Mouse (Mus musculus) forebrain, embryonic 10.5 days (tissue): ENCODE measurements around the gene Fgfr2. TPM values are rescaled to one million over a fixed set of nuclear protein-coding genes. Genes with fewer than 3 reads are reported as not detected.

Experiments
- DNase-seq: peaks from one replicate; pipeline ENCODE4 v3.0.0-alpha.2; 2017; ENCODE audit warnings: low spot score; ENCODE audit errors: extremely low spot score
- H3K27ac ChIP-seq: fragments of 300-500 bp; sonication (generic); 2 replicates; pipeline ENCODE4 v1.5.1; 2016; ENCODE audit warnings: mild to moderate bottlenecking
- H3K27me3 ChIP-seq: fragments of 300-500 bp; sonication (generic); 2 replicates; pipeline ENCODE4 v1.6.1; 2016; ENCODE audit warnings: mild to moderate bottlenecking; ENCODE audit not compliant: poor library complexity, severe bottlenecking
- H3K36me3 ChIP-seq: fragments of 300-500 bp; sonication (generic); replicated peaks from 2 replicates; pipeline ENCODE4 v1.6.1; 2016; ENCODE audit warnings: mild to moderate bottlenecking, moderate library complexity
- H3K4me1 ChIP-seq: fragments of 300-500 bp; sonication (generic); 2 replicates; pipeline ENCODE4 v1.6.1; 2016
- H3K4me3 ChIP-seq: fragments of 300-500 bp; sonication (generic); 2 replicates; pipeline ENCODE4 v1.5.1; 2016; ENCODE audit warnings: mild to moderate bottlenecking, moderate library complexity
- H3K9me3 ChIP-seq: fragments of 300-500 bp; sonication (generic); 2 replicates; pipeline ENCODE4 v1.6.1; 2016; ENCODE audit warnings: mild to moderate bottlenecking, moderate library complexity
- WGBS: fragments of 180-500 bp; shearing (Covaris S2); methylation state at CpG from one replicate; pipeline ENCODE4 v1.1.7; 2016; 5-methylcytosine and 5-hydroxymethylcytosine counted together
- polyA plus RNA-seq: library from polyadenylated mRNA; unstranded; fragments of >200 nt; fragmentation: Nextera tagmentation; extraction: Ambion mirVana; gene quantifications from 2 replicates; pipeline ENCODE4 v1.2.1, GENCODE M21; 2016

The Fgfr2 gene
- polyA plus RNA-seq, 1 experiment from 2014 or later, result 55.7 TPM

GRCm38 (mm10) chr7:130288248-130288647 is 2834.9 kb downstream of the Fgfr2 start:
- no peak overlapping the region for H3K4me3 ChIP-seq
- DNase-seq, result no peak
- H3K27ac ChIP-seq, result peak overlapping the region; percentile 33; the same call in 1 of the 2 replicates
- H3K36me3 ChIP-seq, result no peaks in the 10 kb centered on the region
- H3K9me3 ChIP-seq, result no peaks in the 10 kb centered on the region
- 74% methylated on average over 7 of the region's 7 CpGs for WGBS
- H3K27me3 ChIP-seq, result peaks cover 69% of the 10 kb centered on the region
- peaks cover 44% of the 10 kb centered on the region for H3K4me1 ChIP-seq

GRCm38 (mm10) chr7:130278738-130279705 is 2844.1 kb downstream of the Fgfr2 start:
- Histone ChIP-seq H3K4me1 (peaks cover 21% of the 10 kb centered on the region), H3K36me3 (no peaks in the 10 kb centered on the region), H3K27ac (peak overlapping the region; percentile 53; the same call in 1 of the 2 replicates), H3K27me3 (peaks cover 66% of the 10 kb centered on the region), H3K9me3 (no peaks in the 10 kb centered on the region), H3K4me3 (no peak overlapping the region)
- WGBS, result 72% methylated on average over 19 of the region's 19 CpGs
- DNase-seq, result no peak

- Histone ChIP-seq H3K36me3 (no peaks in the 10 kb centered on the region), H3K27ac (peak overlapping the region; percentile 53; the same call in 1 of the 2 replicates), H3K4me1 (peaks cover 26% of the 10 kb centered on the region), H3K9me3 (no peaks in the 10 kb centered on the region), H3K4me3 (no peak overlapping the region), H3K27me3 (peaks cover 75% of the 10 kb centered on the region)
- DNase-seq, result no peak
- WGBS, result 79% methylated on average over 11 of the region's 11 CpGs
These were observed 2845.0 kb downstream of the Fgfr2 start for GRCm38 (mm10) chr7:130278000-130278737.

- Histone ChIP-seq H3K36me3 (no peaks in the 10 kb centered on the region), H3K4me1 (peaks cover 57% of the 10 kb centered on the region), H3K4me3 (no peak overlapping the region), H3K9me3 (no peaks in the 10 kb centered on the region), H3K27me3 (peaks cover 94% of the 10 kb centered on the region), H3K27ac (no peak overlapping the region; the same call in 1 of the 2 replicates)
- peak; percentile 81 for DNase-seq
- WGBS, result 15% methylated on average over 16 of the region's 16 CpGs
These were observed 2849.9 kb downstream of the Fgfr2 start for GRCm38 (mm10) chr7:130273265-130273664.

DNA sequence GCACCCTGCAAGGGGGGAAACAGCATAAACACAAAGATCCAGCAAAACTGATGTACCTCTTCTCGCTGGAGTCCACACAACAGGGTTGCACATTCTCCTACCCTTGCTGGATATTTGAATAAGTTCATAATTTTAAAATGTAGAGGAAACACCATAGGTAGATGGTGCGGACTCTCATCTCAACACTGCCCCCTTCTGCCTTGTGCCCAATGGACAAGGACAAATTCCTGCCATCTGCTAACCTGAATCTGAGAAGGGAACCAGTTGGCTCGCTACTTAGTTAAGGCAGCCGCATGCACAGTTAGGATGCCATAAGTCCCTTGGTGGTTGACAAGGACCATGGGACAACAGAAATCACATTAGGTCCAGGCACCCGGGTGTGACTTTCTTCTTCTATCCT is 2852.3 kb downstream of the Fgfr2 start:
- peaks cover 75% of the 10 kb centered on the region for H3K4me1 ChIP-seq
- no peaks in the 10 kb centered on the region for H3K9me3 ChIP-seq
- peaks cover 93% of the 10 kb centered on the region for H3K27me3 ChIP-seq
- no peak for DNase-seq
- H3K27ac ChIP-seq, result peak overlapping the region; percentile 79; the same call in 1 of the 2 replicates
- no peaks in the 10 kb centered on the region for H3K36me3 ChIP-seq
- no peak overlapping the region for H3K4me3 ChIP-seq
- 93% methylated on average over 5 of the region's 5 CpGs for WGBS

- Histone ChIP-seq H3K4me3 (peak overlapping the region; percentile 20; the same call in 1 of the 2 replicates), H3K27me3 (peaks cover 91% of the 10 kb centered on the region), H3K27ac (peak overlapping the region; percentile 79), H3K4me1 (peaks cover 90% of the 10 kb centered on the region), H3K9me3 (no peaks in the 10 kb centered on the region), H3K36me3 (no peaks in the 10 kb centered on the region)
- DNase-seq, result peak; percentile 75
- WGBS, result 27% methylated on average over 16 of the region's 16 CpGs
These were observed 2853.9 kb downstream of the Fgfr2 start for GRCm38 (mm10) chr7:130269124-130269867.

GRCm38 (mm10) chr7:130267099-130267498 is 2856.1 kb downstream of the Fgfr2 start:
- WGBS, result 30% methylated on average over 5 of the region's 5 CpGs
- Histone ChIP-seq H3K9me3 (no peaks in the 10 kb centered on the region), H3K4me1 (peaks cover 97% of the 10 kb centered on the region), H3K36me3 (no peaks in the 10 kb centered on the region), H3K27ac (0 out of 2 replicates have a peak overlapping the region, but pooled peaks have one; percentile 94), H3K4me3 (peak overlapping the region; percentile 95; the same call in 1 of the 2 replicates), H3K27me3 (peaks cover 91% of the 10 kb centered on the region)
- DNase-seq, result peak; percentile 57

DNA sequence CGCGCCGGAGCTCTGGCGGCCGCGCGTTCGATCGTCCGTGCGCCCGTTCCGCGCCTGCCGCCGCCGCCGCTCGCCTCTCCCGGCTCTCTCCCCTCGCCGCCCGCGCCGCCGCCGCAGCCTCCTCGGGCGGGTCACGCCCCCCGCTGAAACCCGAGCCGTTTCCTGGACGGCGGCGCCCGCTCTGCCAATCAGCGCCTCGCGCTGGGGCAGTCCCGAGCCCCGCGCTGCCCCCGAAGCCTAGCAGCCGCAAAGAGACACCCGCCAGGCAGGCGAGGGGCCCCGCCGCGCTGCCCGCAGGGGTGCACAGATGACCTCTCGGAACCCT is 2857.0 kb downstream of the Fgfr2 start:
- WGBS, result 1% methylated on average over 51 of the region's 52 CpGs
- H3K4me1 ChIP-seq, result peaks cover 99% of the 10 kb centered on the region

DNA sequence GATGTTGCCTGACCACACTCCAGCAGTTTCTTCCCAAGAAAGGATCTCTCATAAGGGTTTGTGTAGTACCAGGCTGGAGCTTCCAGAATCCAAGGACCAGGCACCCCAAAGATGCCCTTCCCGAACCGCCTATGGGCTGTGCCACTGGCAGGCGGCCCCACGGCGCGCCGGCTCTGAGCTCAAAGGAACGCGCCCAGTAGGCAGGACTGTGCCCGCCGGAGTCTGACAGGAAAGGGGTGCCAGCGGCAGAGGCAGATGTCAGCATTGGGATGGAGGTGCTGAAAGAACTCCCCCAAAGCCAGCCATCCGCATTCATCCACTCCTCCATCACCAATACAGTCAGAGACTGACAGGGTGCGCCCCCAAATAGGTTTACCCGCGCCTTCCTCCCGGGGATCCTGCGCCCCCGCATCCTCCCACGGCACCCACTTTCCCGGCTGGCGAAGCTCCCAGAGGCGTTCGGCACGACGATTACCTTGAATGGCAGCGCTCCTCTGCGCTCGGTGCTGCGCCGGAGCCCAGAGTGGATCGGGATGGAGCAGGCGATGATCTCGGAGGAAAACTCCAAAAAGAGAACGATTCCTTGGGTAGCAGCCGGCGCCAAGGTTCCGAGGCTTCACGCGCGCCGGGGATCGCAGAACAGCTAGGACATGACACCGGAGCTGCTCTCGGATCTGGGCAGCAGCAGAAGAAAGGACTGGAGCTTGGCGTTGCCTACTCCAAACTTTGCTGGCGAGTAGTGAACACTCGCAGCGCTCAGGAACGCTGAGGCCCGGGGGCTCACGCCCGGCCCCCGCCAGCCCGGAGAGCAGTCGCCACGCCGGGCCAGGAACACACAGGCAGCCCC is 2857.6 kb downstream of the Fgfr2 start:
- Histone ChIP-seq H3K4me1 (peaks cover 100% of the 10 kb centered on the region), H3K36me3 (peaks cover 14% of the 10 kb centered on the region), H3K27me3 (peaks cover 91% of the 10 kb centered on the region), H3K4me3 (peak overlapping the region; percentile 95), H3K27ac (peak overlapping the region; percentile 94), H3K9me3 (no peaks in the 10 kb centered on the region)
- under 1% methylated on average over 58 of the region's 58 CpGs for WGBS
- peak; percentile 72 for DNase-seq

More for the DNA sequence above, 2857.0 kb downstream of the Fgfr2 start:
- Histone ChIP-seq H3K27ac (peak overlapping the region; percentile 94), H3K4me3 (peak overlapping the region; percentile 95), H3K36me3 (peaks cover 8% of the 10 kb centered on the region), H3K9me3 (no peaks in the 10 kb centered on the region), H3K27me3 (peaks cover 91% of the 10 kb centered on the region)
- peak; percentile 83 for DNase-seq

DNA sequence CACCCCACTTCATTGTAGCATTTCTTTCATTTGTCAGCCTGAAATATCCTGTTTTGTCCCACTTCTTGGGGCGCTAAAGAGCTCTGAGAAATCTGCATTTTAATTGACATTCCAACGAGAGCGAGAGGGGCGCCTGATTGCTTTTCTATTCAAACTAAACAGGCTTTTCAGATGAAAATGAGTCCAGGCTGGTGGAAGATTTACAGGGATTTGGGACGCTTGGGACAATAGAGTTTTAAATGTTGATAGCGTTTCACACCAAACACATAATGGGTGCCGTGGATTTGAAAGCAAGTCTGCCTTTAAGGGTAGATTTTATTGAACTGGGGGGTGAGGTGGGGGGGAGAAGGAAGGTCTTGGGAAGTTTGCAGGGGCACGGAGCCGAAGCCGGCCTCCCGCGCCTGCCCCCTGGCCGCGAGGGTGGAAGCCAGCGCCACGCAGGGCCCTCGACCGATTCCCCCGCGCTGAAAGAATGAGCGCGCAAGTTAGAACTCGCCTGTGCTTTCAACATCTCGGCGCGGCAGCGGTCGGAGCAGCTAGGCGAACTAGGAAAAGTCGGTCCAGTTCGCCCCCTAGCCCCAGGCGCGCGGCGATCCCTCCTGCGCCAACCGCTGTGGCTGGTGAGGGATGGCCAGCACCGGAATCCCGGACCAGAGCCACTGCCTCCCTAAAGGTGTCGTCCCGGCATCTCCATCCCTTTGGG is 2858.4 kb downstream of the Fgfr2 start:
- Histone ChIP-seq H3K9me3 (no peaks in the 10 kb centered on the region), H3K27ac (peak overlapping the region; percentile 94), H3K4me3 (peak overlapping the region; percentile 95), H3K4me1 (peaks cover 100% of the 10 kb centered on the region), H3K36me3 (peaks cover 19% of the 10 kb centered on the region), H3K27me3 (peaks cover 91% of the 10 kb centered on the region)
- peak; percentile 73 for DNase-seq
- WGBS, result under 1% methylated on average over 41 of the region's 41 CpGs

DNA sequence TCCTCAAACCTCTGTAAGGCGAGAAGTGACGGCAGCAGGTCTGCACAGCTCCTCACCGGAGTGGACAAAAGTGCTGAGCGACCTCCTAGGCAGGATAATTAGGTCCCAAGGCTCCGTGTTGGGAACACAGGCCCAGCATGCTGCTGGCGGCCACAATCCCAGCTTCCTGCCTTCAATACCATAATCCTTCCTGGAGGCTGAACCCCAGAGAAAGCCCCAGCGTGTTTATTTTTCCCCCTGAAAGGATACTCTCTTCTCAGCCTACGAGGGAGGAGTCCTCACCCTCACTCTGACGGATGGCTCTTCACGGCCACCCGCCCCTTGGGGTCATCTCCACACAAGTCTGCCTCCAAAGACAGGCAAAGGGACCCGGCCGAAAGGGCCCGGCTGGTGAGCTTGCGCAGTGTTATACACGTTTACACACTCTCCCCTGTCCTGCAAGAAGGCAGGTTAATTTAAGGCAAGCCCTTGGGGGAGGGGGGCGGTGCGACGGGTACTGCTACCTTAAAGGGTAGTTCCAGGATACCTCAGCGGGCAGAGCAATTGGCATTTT is 2859.3 kb downstream of the Fgfr2 start:
- Histone ChIP-seq H3K9me3 (no peaks in the 10 kb centered on the region), H3K27ac (peak overlapping the region; percentile 94)

More for the DNA sequence above, 2859.3 kb downstream of the Fgfr2 start:
- H3K4me3 ChIP-seq, result peak overlapping the region; percentile 95
- peaks cover 94% of the 10 kb centered on the region for H3K27me3 ChIP-seq
- WGBS, result under 1% methylated on average over 20 of the region's 20 CpGs
- DNase-seq, result peak; percentile 67
- peaks cover 100% of the 10 kb centered on the region for H3K4me1 ChIP-seq
- H3K36me3 ChIP-seq, result peaks cover 25% of the 10 kb centered on the region
